Mouse (Mus musculus) thymus, postnatal 14 days (tissue): ENCODE measurements around the gene Igfbp3.

Source experiments
- DNase-seq: peaks from one replicate; pipeline ENCODE4 v3.0.0; 2021

Igfbp3 gene

GRCm38 (mm10) chr11:7160637-7161101 lies 53.1 kb downstream of the Igfbp3 start:
- peak; percentile 67 for DNase-seq

GRCm38 (mm10) chr11:7160146-7160545 lies 53.6 kb downstream of the Igfbp3 start:
- DNase-seq: no peak

GRCm38 (mm10) chr11:7158196-7158595 lies 55.5 kb downstream of the Igfbp3 start:
- no peak for DNase-seq

- no peak for DNase-seq
Observed at GRCm38 (mm10) chr11:7156427-7156826, 57.3 kb downstream of the Igfbp3 start.
